Mouse (Mus musculus) embryo, embryonic 9.5 days (tissue): ENCODE measurements at regions not wholly inside any gene's neighbourhood (a gene's known extent, or its start where the extent isn't known, plus 50 kb on each side); places are given as distances from the start of the nearest gene placed in this dataset.

Experiments
- DNase-seq: peaks from one replicate; pipeline ENCODE4 v3.0.0-alpha.2; 2017; ENCODE audit errors: extremely low spot score

DNA sequence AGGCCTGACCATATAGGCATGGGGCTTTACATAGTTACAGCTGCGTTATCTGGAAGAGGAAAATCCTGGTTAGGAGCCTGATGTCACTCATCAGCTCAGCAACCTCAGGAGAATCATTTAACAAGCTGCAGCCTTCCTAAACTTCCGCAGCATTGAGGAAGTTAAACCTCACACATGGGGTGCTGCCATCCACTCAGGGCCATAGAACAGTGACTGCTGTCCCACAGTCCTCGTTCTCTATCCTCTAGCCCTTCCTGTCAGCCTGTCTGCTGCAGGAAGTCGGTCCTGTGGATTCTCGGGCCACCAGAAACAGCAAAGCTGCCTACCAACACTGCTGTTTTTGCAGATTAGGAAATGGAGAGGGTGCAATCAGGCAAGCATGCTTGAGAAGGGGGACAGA is 91.8 kb upstream of the Zfp703 start:
- DNase-seq, result no peak

- DNase-seq, result no peak
Measured at GRCm38 (mm10) chr8:26886783-26887486, 90.2 kb upstream of the Zfp703 start.

DNA sequence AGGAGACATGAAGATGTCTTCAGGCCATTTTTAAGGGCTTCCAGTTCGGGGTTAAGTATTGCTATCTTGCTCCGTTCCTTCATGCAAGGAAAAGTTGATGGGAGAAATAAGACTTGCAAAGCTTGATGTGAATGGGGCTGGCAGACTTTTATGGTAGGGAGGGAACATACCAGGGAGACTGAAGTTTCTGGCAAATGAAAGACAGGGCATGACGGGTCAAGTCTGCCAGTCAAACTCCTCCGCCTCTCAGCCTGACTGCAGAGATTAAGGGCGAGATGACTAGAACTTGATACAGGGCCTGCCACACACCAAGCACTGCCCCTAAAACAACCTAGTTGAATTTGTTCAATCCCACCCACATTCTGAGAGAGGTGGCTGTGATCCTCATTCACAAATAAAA is 89.6 kb upstream of the Zfp703 start:
- no peak for DNase-seq

GRCm38 (mm10) chr8:26888050-26888449 is 89.1 kb upstream of the Zfp703 start:
- no peak for DNase-seq

DNA sequence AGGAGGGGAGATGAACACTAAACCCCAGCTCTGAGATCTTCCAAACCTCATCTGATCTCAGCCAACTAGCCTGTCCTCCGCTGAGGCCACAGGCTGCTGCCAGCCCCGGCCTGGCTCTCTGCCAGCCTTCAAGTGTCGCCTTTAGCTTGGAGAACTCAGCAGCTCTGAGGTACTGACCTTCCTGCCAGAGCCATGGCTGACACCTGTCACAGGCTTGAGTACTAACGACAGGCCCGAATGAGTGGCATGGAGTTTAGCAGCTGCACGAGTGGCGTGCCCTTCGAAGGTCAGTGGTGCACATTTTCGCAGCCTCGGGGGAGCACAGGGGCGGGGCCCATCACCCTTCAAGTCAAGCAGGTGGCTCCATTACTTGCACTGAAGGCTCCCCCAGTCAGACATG is 85.2 kb upstream of the Zfp703 start:
- no peak for DNase-seq

DNA sequence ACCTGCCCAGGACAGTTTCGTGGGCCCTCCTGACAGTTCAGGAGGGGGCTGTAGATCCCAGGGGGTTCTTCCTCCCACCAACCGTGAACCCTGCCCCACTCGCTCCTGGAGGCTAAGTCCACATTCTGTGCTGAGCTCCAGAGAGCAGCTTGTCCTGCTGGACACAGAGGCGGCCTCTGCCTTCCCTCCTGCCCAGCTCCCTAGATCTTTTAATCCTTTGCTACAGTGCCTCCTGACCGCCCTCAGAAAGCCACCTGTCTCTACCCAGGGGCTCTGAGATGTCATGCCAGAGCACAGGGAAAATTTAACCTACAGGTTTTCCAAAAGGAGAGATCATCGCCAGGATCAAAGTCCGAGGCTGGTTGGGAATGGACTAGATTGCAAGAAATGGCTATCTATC is 84.7 kb upstream of the Zfp703 start:
- DNase-seq, result no peak

DNA sequence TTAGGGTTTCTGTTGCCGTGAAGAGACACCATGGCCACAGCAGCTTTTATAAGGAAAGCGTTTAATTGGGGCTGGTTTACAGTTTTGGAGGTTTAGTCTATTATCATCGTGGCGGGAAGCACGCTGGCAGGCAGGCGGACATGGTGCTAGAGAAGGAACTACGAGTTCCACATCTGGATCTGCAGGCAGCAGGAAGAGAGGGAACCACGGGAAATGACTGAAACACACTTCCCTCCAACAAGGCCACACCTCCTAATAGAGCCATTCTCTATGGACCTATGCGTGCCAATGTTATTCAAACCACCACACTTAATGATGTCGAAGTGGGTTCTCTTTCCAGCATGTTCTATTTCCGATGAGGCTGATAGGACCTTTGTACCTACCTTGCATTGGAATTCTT is 81.3 kb upstream of the Zfp703 start:
- no peak for DNase-seq

- DNase-seq, result no peak
Measured at GRCm38 (mm10) chr8:26903289-26903688, 73.8 kb upstream of the Zfp703 start.

DNA sequence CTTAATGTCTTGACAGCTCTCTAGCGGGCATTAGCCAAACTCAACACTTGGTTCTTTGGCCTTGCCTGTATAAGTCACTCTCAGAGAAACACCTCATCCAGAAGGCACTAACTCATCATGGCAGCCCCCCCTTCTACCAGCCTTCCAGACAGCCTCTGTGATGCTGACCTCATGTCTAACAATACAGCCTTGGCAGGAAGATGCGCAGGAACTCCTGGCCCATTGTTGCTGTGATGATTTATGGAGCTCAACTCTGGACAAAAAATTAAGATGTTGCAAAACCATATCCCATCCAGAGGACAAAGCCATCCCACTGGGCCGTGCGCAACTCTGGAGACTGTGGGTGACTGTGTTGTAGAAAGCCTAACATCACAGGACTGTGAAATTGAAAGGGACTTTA is 70.9 kb upstream of the Zfp703 start:
- no peak for DNase-seq

DNA sequence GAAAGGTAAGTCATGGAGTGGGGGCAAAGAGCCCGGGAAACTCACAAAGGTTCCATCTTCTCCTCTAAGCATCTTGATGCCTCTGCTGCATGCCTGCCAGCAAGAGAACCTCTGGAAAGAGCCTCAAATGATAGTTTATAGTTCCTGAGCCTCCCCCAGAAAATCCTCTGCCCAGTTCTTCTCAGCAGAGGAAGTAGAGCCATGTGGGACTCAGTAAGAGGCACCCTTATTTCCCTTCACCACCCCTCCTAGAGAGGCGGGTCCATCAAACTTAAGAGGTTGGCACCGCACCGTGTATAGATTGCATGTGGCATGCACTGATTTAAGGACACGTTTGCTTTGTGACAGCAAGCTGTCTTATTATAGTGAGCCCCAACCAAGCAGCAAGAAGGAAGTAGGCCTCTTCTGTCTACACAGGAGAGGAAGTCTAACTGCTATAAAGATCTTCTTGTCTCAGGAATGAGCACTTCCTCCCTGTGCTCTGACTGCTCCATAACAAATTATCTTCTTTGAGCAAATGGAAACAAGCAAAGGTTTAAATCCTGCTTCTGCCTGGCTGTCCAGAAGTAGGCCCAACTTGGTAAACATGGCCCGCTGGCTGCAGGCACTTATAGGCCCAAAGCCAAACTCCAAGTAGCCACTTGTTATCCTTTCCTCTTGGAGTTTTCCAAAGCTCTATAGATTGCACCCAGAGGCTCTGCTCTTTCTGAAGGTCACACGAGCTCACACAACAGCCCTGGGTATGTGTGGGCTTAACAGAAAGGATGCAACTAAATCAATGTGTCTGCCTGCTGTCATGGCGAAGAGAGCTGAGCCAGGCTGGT is 69.6 kb upstream of the Zfp703 start:
- DNase-seq, result no peak

- no peak for DNase-seq
Measured at GRCm38 (mm10) chr8:26910186-26910585, 66.9 kb upstream of the Zfp703 start.

DNA sequence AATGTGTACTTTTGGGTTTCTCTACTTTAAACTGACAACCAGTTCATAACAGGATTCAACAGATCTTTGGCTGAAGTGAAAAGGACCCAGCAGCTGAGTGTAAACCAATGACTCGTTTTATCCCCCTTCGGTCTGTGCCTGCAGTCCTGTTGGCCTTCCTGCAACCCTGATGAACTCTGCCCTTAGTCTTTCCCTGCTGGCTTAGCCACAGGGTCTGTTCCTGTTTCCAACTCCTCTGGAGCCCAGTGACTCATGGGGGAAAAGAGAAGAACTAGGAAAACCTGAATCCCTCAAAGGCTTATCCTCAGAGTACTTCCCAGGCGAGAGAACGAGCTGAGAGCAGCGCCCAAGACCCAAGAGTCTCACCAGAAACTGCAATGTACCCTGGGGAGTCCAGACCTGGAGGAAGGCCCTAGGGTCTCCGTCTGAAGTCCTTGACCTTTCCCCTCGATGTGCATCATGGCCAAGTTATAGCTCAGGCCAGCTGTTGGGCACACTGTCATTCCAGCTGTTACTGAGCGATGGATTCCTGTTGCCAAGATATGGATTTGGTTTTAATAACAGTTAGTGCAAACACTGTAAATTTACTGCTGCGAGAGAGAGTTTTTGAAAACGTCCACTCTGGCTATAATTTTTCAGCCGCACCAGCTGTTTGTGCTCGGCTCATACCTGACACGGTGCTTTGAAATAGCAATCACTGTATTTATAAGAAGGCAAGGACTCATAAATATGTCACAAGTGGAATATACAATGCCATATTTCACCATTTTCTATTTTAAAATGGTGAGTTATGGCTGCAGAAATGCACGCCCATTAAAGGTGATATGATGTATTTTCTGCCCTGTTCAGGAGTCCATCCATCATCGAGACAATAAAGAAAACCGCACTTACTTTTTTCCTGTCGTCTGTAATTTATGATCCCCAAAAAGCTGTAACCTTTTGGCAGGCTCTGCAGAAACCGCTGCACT is 63.3 kb upstream of the Zfp703 start:
- no peak for DNase-seq

GRCm38 (mm10) chr8:26915731-26916130 is 61.4 kb upstream of the Zfp703 start:
- DNase-seq, result no peak

GRCm38 (mm10) chr8:26921531-26922177 is 55.5 kb upstream of the Zfp703 start:
- DNase-seq, result no peak

DNA sequence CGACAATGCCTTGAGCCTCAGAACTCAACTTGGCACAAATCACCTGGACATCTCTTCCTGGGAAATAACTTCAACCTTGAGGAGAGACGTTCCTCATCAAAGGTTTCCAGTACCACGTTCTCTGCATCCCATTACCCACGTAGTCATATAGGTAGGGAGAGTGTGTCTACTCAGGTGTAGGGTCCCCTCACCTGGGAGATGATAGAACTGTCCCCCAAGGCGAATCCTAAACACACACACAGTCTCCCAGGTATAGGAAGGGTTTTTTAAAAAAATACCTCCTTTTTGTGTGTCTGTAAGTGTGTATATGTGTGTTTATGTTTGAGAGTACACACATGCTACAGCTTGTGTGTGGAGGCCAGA is 55.0 kb upstream of the Zfp703 start:
- DNase-seq, result no peak

DNA sequence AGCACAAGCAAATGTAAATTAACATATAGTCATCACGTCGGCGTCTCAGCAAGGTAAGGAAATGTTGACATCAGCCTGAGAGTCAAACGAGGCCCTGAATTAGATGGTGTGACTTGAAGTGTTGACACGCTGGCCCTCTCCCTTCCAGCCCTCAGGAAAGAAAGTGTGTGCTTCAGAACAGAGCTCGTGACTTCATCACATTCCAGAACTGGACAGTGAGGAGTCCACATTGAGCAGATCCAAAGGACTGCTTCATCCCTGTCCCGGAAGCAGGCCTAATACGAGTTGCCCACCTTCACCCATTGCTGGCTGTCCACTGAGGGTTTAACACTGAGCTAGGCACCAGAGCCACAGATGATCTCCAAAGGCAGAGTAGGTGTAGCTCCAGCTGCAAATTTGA is 54.0 kb upstream of the Zfp703 start:
- no peak for DNase-seq
